Mouse (Mus musculus) midbrain, embryonic 16.5 days (tissue): Measurements from ENCODE around the gene Lrrc36. TPM values are rescaled to one million over a fixed set of nuclear protein-coding genes. Genes with fewer than 3 reads are reported as not detected.

Experiments used
- polyA plus RNA-seq: library from polyadenylated mRNA; unstranded; fragments of >200 nt; fragmentation: Nextera tagmentation; extraction: Ambion mirVana; gene quantifications from 2 replicates; pipeline ENCODE4 v1.2.1, GENCODE M21; 2015

Gene Lrrc36
- polyA plus RNA-seq, 1 experiment from 2014 or later, result 0.85 TPM

Other genes with a start within 250 kb of the Lrrc36 start
- 19.7 and 22.9 TPM in 2 replicates for gene Cbfb, start 242.9 kb upstream of the Lrrc36 start, polyA plus RNA-seq
- 34.6 and 37.5 TPM in 2 replicates for gene D230025D16Rik, start 188.4 kb upstream of the Lrrc36 start, polyA plus RNA-seq
- gene B3gnt9, start 158.4 kb upstream of the Lrrc36 start, polyA plus RNA-seq, result 5.8 and 8.9 TPM in 2 replicates
- gene Tradd, start 149.0 kb upstream of the Lrrc36 start, polyA plus RNA-seq, result 12.8 and 14.0 TPM in 2 replicates
- 0.82 and 1.1 TPM in 2 replicates for gene Fbxl8, start 148.9 kb upstream of the Lrrc36 start, polyA plus RNA-seq
- 0.35 and 0.40 TPM in 2 replicates for gene Hsf4, start 143.8 kb upstream of the Lrrc36 start, polyA plus RNA-seq
- gene Nol3, start 137.4 kb upstream of the Lrrc36 start, polyA plus RNA-seq, result 4.5 and 4.7 TPM in 2 replicates
- gene 4931428F04Rik, start 123.7 kb upstream of the Lrrc36 start, polyA plus RNA-seq, result 168 and 175 TPM in 2 replicates
- gene Exoc3l, start 117.5 kb upstream of the Lrrc36 start, polyA plus RNA-seq, result 10.5 and 12.0 TPM in 2 replicates
- 40.1 and 41.6 TPM in 2 replicates for gene E2f4, start 115.9 kb upstream of the Lrrc36 start, polyA plus RNA-seq
- gene Elmo3, start 108.0 kb upstream of the Lrrc36 start, polyA plus RNA-seq, result 0.88 and 1.1 TPM in 2 replicates
- 0.83 and 0.88 TPM in 2 replicates for gene Lrrc29, start 87.3 kb upstream of the Lrrc36 start, polyA plus RNA-seq
- gene Tmem208, start 87.2 kb upstream of the Lrrc36 start, polyA plus RNA-seq, result 118 and 143 TPM in 2 replicates
- 0.49 and 1.0 TPM in 2 replicates for gene Fhod1, start 65.6 kb upstream of the Lrrc36 start, polyA plus RNA-seq
- gene Slc9a5, start 64.7 kb upstream of the Lrrc36 start, polyA plus RNA-seq, result 13.3 and 15.1 TPM in 2 replicates
- gene Plekhg4, start 40.3 kb upstream of the Lrrc36 start, polyA plus RNA-seq, result 2.4 and 2.7 TPM in 2 replicates
- gene Kctd19, start 69 bp upstream of the Lrrc36 start, polyA plus RNA-seq, result not detected in 2 replicates
- 153 and 159 TPM in 2 replicates for gene Tppp3, start 58.0 kb downstream of the Lrrc36 start, polyA plus RNA-seq
- 33.6 and 38.4 TPM in 2 replicates for gene Zdhhc1, start 83.3 kb downstream of the Lrrc36 start, polyA plus RNA-seq
- 2.7 and 3.6 TPM in 2 replicates for gene Hsd11b2, start 105.2 kb downstream of the Lrrc36 start, polyA plus RNA-seq
- 226 and 244 TPM in 2 replicates for gene Atp6v0d1, start 152.5 kb downstream of the Lrrc36 start, polyA plus RNA-seq
- 33.8 and 35.2 TPM in 2 replicates for gene Ripor1, start 191.7 kb downstream of the Lrrc36 start, polyA plus RNA-seq
- gene Ctcf, start 223.0 kb downstream of the Lrrc36 start, polyA plus RNA-seq, result 93.8 and 100 TPM in 2 replicates
- gene Agrp, start 223.8 kb downstream of the Lrrc36 start, polyA plus RNA-seq, result 1.4 TPM in 2 replicates